Mouse (Mus musculus) heart, embryonic 15.5 days (tissue): ENCODE results near the gene Ino80. TPM values are rescaled to one million over a fixed set of nuclear protein-coding genes. Genes with fewer than 3 reads are reported as not detected.

Source experiments
- ATAC-seq: fragments of 200-750 bp; cut with Nextera tagmentation; replicated peaks from 2 replicates; pipeline ENCODE4 v1.8.0; 2017; ENCODE audit warnings: low read depth, moderate TSS enrichment; ENCODE audit not compliant: insufficient number of reproducible peaks, insufficient read depth, low FRiP score
- H3K27ac ChIP-seq: fragments of 300-500 bp; sonication (generic); 2 replicates; pipeline ENCODE4 v1.5.1; 2015; ENCODE audit warnings: mild to moderate bottlenecking, inconsistent platforms
- H3K27me3 ChIP-seq: fragments of 300-500 bp; sonication (generic); 2 replicates; pipeline ENCODE4 v1.6.1; 2015; ENCODE audit warnings: inconsistent platforms
- H3K36me3 ChIP-seq: fragments of 300-500 bp; sonication (generic); 2 replicates; pipeline ENCODE4 v1.6.1; 2015; ENCODE audit warnings: mild to moderate bottlenecking, inconsistent platforms
- H3K4me1 ChIP-seq: fragments of 300-500 bp; sonication (generic); replicated peaks from 2 replicates; pipeline ENCODE4 v1.6.1; 2015; ENCODE audit warnings: inconsistent platforms
- H3K4me2 ChIP-seq: fragments of 300-500 bp; sonication (generic); 2 replicates; pipeline ENCODE4 v1.6.1; 2015; ENCODE audit warnings: inconsistent platforms, mild to moderate bottlenecking, moderate library complexity
- H3K4me3 ChIP-seq: fragments of 300-500 bp; sonication (generic); 2 replicates; pipeline ENCODE4 v1.5.1; 2015; ENCODE audit warnings: mild to moderate bottlenecking, inconsistent platforms
- H3K9ac ChIP-seq: fragments of 300-500 bp; sonication (generic); 2 replicates; pipeline ENCODE4 v1.6.1; 2015; ENCODE audit warnings: mild to moderate bottlenecking, inconsistent platforms
- H3K9me3 ChIP-seq: fragments of 300-500 bp; sonication (generic); replicated peaks from 2 replicates; pipeline ENCODE4 v1.6.1; 2016; ENCODE audit warnings: inconsistent platforms
- WGBS: fragments of 180-500 bp; shearing (Covaris S2); methylation state at CpG from one replicate; pipeline ENCODE4 v1.1.7; 2015; ENCODE audit warnings: mixed read lengths; 5-methylcytosine and 5-hydroxymethylcytosine counted together
- polyA plus RNA-seq: library from polyadenylated mRNA; unstranded; fragments of >200 nt; fragmentation: Nextera tagmentation; extraction: Ambion mirVana; gene quantifications from 2 replicates; pipeline ENCODE4 v1.2.1, GENCODE M21; 2015

Gene Ino80
- polyA plus RNA-seq, 1 experiment from 2014 or later = 2.5 TPM

- Histone ChIP-seq H3K4me1 (no peaks in the 10 kb centered on the region; the same call in 1 of the 2 replicates), H3K9ac (no peak overlapping the region), H3K36me3 (no peaks in the 10 kb centered on the region), H3K4me3 (no peak overlapping the region), H3K9me3 (no peaks in the 10 kb centered on the region), H3K27me3 (no peaks in the 10 kb centered on the region), H3K27ac (no peak overlapping the region), H3K4me2 (no peak overlapping the region)
- 85% methylated on average over 2 of the region's 2 CpGs for WGBS
- no peak for ATAC-seq
Measured at GRCm38 (mm10) chr2:119496082-119496481, 18.6 kb upstream of the Ino80 start.

- no peak for ATAC-seq
- H3K4me2 ChIP-seq = no peak overlapping the region
- no peaks in the 10 kb centered on the region for H3K9me3 ChIP-seq
- WGBS = 50% methylated on average over 5 of the region's 5 CpGs
- no peaks in the 10 kb centered on the region; the same call in 1 of the 2 replicates for H3K4me1 ChIP-seq
- no peaks in the 10 kb centered on the region for H3K36me3 ChIP-seq
- no peak overlapping the region for H3K27ac ChIP-seq
- H3K4me3 ChIP-seq = no peak overlapping the region
- no peaks in the 10 kb centered on the region for H3K27me3 ChIP-seq
- H3K9ac ChIP-seq = no peak overlapping the region
Measured at GRCm38 (mm10) chr2:119491953-119492352, 14.5 kb upstream of the Ino80 start.

- Histone ChIP-seq H3K9me3 (no peaks in the 10 kb centered on the region), H3K9ac (no peak overlapping the region), H3K36me3 (no peaks in the 10 kb centered on the region), H3K4me1 (no peaks in the 10 kb centered on the region), H3K4me3 (no peak overlapping the region), H3K4me2 (no peak overlapping the region), H3K27me3 (no peaks in the 10 kb centered on the region), H3K27ac (no peak overlapping the region)
- no peak for ATAC-seq
- WGBS = 27% methylated on average over 4 of the region's 4 CpGs
Measured at GRCm38 (mm10) chr2:119486488-119486887, 9.0 kb upstream of the Ino80 start.

- H3K9ac ChIP-seq = no peak overlapping the region
- H3K27ac ChIP-seq = no peak overlapping the region
- no peak for ATAC-seq
- H3K27me3 ChIP-seq = no peaks in the 10 kb centered on the region
- no peaks in the 10 kb centered on the region for H3K9me3 ChIP-seq
- H3K4me3 ChIP-seq = no peak overlapping the region
- peaks cover 9% of the 10 kb centered on the region for H3K4me1 ChIP-seq
- H3K4me2 ChIP-seq = no peak overlapping the region
- no peaks in the 10 kb centered on the region for H3K36me3 ChIP-seq
- WGBS = 74% methylated on average over 1 of the region's 1 CpGs
Measured at GRCm38 (mm10) chr2:119482307-119482706, 4.8 kb upstream of the Ino80 start.

- peak overlapping the region; percentile 94 for H3K27ac ChIP-seq
- no peaks in the 10 kb centered on the region for H3K9me3 ChIP-seq
- no peak for ATAC-seq
- 9% methylated on average over 9 of the region's 9 CpGs for WGBS
- no peaks in the 10 kb centered on the region for H3K27me3 ChIP-seq
- peak overlapping the region; percentile 96 for H3K4me3 ChIP-seq
- peak overlapping the region; percentile 67 for H3K9ac ChIP-seq
- H3K36me3 ChIP-seq = no peaks in the 10 kb centered on the region
- H3K4me1 ChIP-seq = peaks cover 26% of the 10 kb centered on the region
- H3K4me2 ChIP-seq = peak overlapping the region; percentile 62
Measured at GRCm38 (mm10) chr2:119478397-119478749, 886 bp upstream of the Ino80 start.

- under 1% methylated on average over 44 of the region's 44 CpGs for whole genome bisulfite sequencing
- H3K27ac ChIP-seq = peak overlapping the region; percentile 94
Measured at GRCm38 (mm10) chr2:119476621-119477391, 681 bp downstream of the Ino80 start.

GRCm38 (mm10) chr2:119476166-119476565 is 1.3 kb downstream of the Ino80 start:
- H3K9ac ChIP-seq = peak overlapping the region; percentile 92
- H3K27ac ChIP-seq = peak overlapping the region; percentile 94
- H3K36me3 ChIP-seq = no peaks in the 10 kb centered on the region
- no peaks in the 10 kb centered on the region for H3K9me3 ChIP-seq
- H3K27me3 ChIP-seq = no peaks in the 10 kb centered on the region
- WGBS = 9% methylated on average over 7 of the region's 7 CpGs
- H3K4me2 ChIP-seq = peak overlapping the region; percentile 90
- peaks cover 26% of the 10 kb centered on the region for H3K4me1 ChIP-seq
- ATAC-seq = no peak
- peak overlapping the region; percentile 96 for H3K4me3 ChIP-seq

More at GRCm38 (mm10) chr2:119476621-119477391, 681 bp downstream of the Ino80 start:
- peak overlapping the region; percentile 90 for H3K4me2 ChIP-seq
- H3K36me3 ChIP-seq = no peaks in the 10 kb centered on the region
- H3K4me3 ChIP-seq = peak overlapping the region; percentile 96
- peak overlapping the region; percentile 92 for H3K9ac ChIP-seq
- ATAC-seq = peak; percentile 67
- H3K4me1 ChIP-seq = peaks cover 26% of the 10 kb centered on the region
- H3K27me3 ChIP-seq = no peaks in the 10 kb centered on the region
- no peaks in the 10 kb centered on the region for H3K9me3 ChIP-seq

- Histone ChIP-seq H3K4me3 (no peak overlapping the region), H3K9me3 (no peaks in the 10 kb centered on the region), H3K36me3 (no peaks in the 10 kb centered on the region), H3K4me1 (no peaks in the 10 kb centered on the region; the same call in 1 of the 2 replicates), H3K27me3 (no peaks in the 10 kb centered on the region), H3K27ac (no peak overlapping the region), H3K9ac (no peak overlapping the region), H3K4me2 (no peak overlapping the region)
- no peak for ATAC-seq
- WGBS = 77% methylated on average over 4 of the region's 4 CpGs
Measured at GRCm38 (mm10) chr2:119463945-119464344, 13.5 kb downstream of the Ino80 start.

- Histone ChIP-seq H3K9me3 (no peaks in the 10 kb centered on the region), H3K9ac (no peak overlapping the region), H3K27me3 (no peaks in the 10 kb centered on the region), H3K4me3 (no peak overlapping the region), H3K27ac (no peak overlapping the region), H3K36me3 (no peaks in the 10 kb centered on the region), H3K4me1 (no peaks in the 10 kb centered on the region; the same call in 1 of the 2 replicates), H3K4me2 (no peak overlapping the region)
- WGBS = 86% methylated on average over 5 of the region's 5 CpGs
- ATAC-seq = no peak
Measured at GRCm38 (mm10) chr2:119463114-119463775, 14.2 kb downstream of the Ino80 start.

- no peak overlapping the region for H3K4me3 ChIP-seq
- H3K27me3 ChIP-seq = no peaks in the 10 kb centered on the region
- no peaks in the 10 kb centered on the region for H3K9me3 ChIP-seq
- peaks cover 7% of the 10 kb centered on the region for H3K36me3 ChIP-seq
- no peak overlapping the region for H3K27ac ChIP-seq
- WGBS = 98% methylated on average over 3 of the region's 3 CpGs
- no peak for ATAC-seq
- H3K4me1 ChIP-seq = no peaks in the 10 kb centered on the region; the same call in 1 of the 2 replicates
- H3K9ac ChIP-seq = no peak overlapping the region
- no peak overlapping the region for H3K4me2 ChIP-seq
Measured at GRCm38 (mm10) chr2:119461028-119461427, 16.5 kb downstream of the Ino80 start.

GRCm38 (mm10) chr2:119454558-119454957 is 22.9 kb downstream of the Ino80 start:
- 84% methylated on average over 3 of the region's 3 CpGs for WGBS
- peaks cover 45% of the 10 kb centered on the region for H3K36me3 ChIP-seq
- H3K27me3 ChIP-seq = no peaks in the 10 kb centered on the region
- H3K9ac ChIP-seq = no peak overlapping the region
- no peaks in the 10 kb centered on the region for H3K9me3 ChIP-seq
- no peak overlapping the region for H3K4me3 ChIP-seq
- no peak overlapping the region for H3K27ac ChIP-seq
- ATAC-seq = no peak
- H3K4me2 ChIP-seq = no peak overlapping the region
- H3K4me1 ChIP-seq = no peaks in the 10 kb centered on the region
